In the genomic region with DNA sequence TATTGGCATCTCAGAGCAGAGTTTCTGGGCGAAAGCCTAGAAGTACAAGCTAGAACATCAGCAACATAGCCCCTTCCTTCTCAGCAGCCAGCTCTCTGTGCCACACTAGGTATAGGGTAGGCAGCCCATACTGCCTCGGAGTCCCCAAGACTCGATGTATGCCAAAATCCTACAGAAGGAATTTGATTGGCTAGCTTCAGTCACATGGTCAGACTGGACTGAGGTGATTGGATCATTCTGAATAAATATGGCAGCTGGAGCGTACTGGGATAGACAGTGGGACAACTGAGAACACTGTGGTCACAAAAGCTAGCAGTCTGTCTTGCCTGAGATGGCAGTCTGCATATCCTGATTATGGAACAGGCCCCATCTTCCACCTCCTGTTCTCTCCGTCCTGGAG, we compare ENCODE assay signal across 24 mouse cellular contexts. TPM values are rescaled to one million over a fixed set of nuclear protein-coding genes. Genes with fewer than 3 reads are reported as not detected.
DNase-seq lines count a peak whose midpoint lies in the region; TF ChIP-seq lines count a peak whose summit lies in the region.
"Had no signal": no experiment of that assay in that cellular context is flagged by ENCODE, and none has a peak within 500 bp of the region (broad histone marks: within the 10 kb centered on the region; RNA-seq: fewer than 3 reads in every experiment).

No protein-coding gene starts in this region.

- no peaks in the 10 kb centered on the region for H3K79me2 ChIP-seq in C2C12 (ENCODE audit: control insufficient read depth, insufficient read depth)

- H3K79me3 ChIP-seq in C2C12 (ENCODE audit: low read depth): no peaks in the 10 kb centered on the region

- no peak overlapping the region for H3ac ChIP-seq in C2C12 (ENCODE audit: control insufficient read depth, insufficient read length, low read depth)

- no peak overlapping the region for H3K4me3 ChIP-seq in C2C12 (ENCODE audit: insufficient read depth, poor library complexity, severe bottlenecking)
- H3K4me3 ChIP-seq: embryonic facial prominence, embryonic 13.5 days; embryonic facial prominence, embryonic 15.5 days; erythroblast, embryonic 14.5 days; forebrain, embryonic 10.5 days; forebrain, embryonic 12.5 days had no signal

- TF ChIP-seq CTCF in C2C12 (IDR thresholded peaks at IDR 0.05; ENCODE audit: control insufficient read depth, insufficient read depth, insufficient read length): no peak

- peaks cover 75% of the 10 kb centered on the region for H3K27me3 ChIP-seq in C2C12 (ENCODE audit: control insufficient read depth, insufficient read depth, insufficient read length)
- H3K27me3 ChIP-seq: embryonic facial prominence, embryonic 15.5 days; forebrain, embryonic 12.5 days had no signal

- DNase-seq in ES-CJ7 (ENCODE audit: low read depth, low spot score): peak; percentile 32
- DNase-seq in ZHBTc4 (ENCODE audit: low read depth, low spot score): peak; percentile 51
- no peak for DNase-seq in gastrocnemius, postnatal 10 days
- no peak for DNase-seq in gastrocnemius, adult 18-20 months (ENCODE audit: low spot score)
- no peak for DNase-seq in gastrocnemius, postnatal 25 days
- DNase-seq: adrenal gland, adult 2 months; adrenal gland, postnatal 10 days; adrenal gland, postnatal 25 days; B cell, adult 2 months; cerebellum, adult 11 months; cerebellum, adult 18-20 months; cerebellum, adult 8-10 months; cerebellum, adult 9-11 months; cerebellum, postnatal 14 days; cerebellum, postnatal 36 days; embryo, embryonic 11 days had no signal

- no peaks in the 10 kb centered on the region for H3K36me3 ChIP-seq in C2C12 (ENCODE audit: control insufficient read depth, insufficient read depth)
- H3K36me3 ChIP-seq: embryonic facial prominence, embryonic 13.5 days; embryonic facial prominence, embryonic 15.5 days; forebrain, embryonic 10.5 days had no signal

TF ChIP-seq in C2C12, 6 proteins besides CTCF, POLR2A, EP300 and RAD21:
- TF ChIP-seq USF1 (IDR thresholded peaks at IDR 0.05; ENCODE audit: low read depth) (peak; percentile 72), FOSL1 (IDR thresholded peaks at IDR 0.05; ENCODE audit: insufficient read depth, low read length, poor library complexity, severe bottlenecking) (no peak)

RNA-seq across cellular contexts. Expression of gene Slc6a1, which starts 17.3 kb away (rescaled TPM):
- not detected for polyA plus RNA-seq in C2C12 (2012; fragmentation: generic; extraction: Trizol)
- under 1 TPM; 0.75 to 0.87 TPM for total RNA-seq in gastrocnemius, postnatal 10 days (2021)
- under 1 TPM; 0.17 to 0.23 TPM for total RNA-seq in gastrocnemius, adult 18-20 months (2021)
- under 1 TPM; 0.05 to 0.32 TPM for total RNA-seq in gastrocnemius, postnatal 25 days (2021)
- total RNA-seq: adrenal gland, adult 2 months; adrenal gland, postnatal 25 days; common myeloid progenitor, adult 5-6 weeks; MEL had no signal
- polyA plus RNA-seq: adrenal gland, adult 2 months; erythroblast, embryonic 14.5 days had no signal

Comparison
In these comparisons a context has a peak if more than half of its experiments do, and no peak if none do; other contexts are left out.
1. DNase-seq: peak in ES-CJ7 (single experiment) and ZHBTc4 (single experiment); none in gastrocnemius, postnatal 10 days (single experiment), gastrocnemius, adult 18-20 months (single experiment) and gastrocnemius, postnatal 25 days (single experiment).